Mouse (Mus musculus) ES-Bruce4 (cell line): ENCODE results near the gene Pacrg.

Source experiments
- CTCF ChIP-seq: IDR thresholded peaks from one replicate; pipeline ENCODE4 v1.8.1; 2011; ENCODE audit warnings: low read depth, low read length
- POLR2A ChIP-seq: IDR thresholded peaks from one replicate; pipeline ENCODE4 v1.8.1; 2011; ENCODE audit warnings: low read length; ENCODE audit not compliant: insufficient read depth

- TF ChIP-seq CTCF (no peak), POLR2A (no peak)
These were observed 33.4 kb downstream of the Pacrg start for GRCm38 (mm10) chr17:10806692-10807091.
